Mouse (Mus musculus): ENCODE results near the gene Gabrr3.

- TF ChIP-seq CTCF (IDR thresholded peaks at IDR 0.05) (no peak), EP300 (IDR thresholded peaks at IDR 0.05) (no peak)
Observed at GRCm38 (mm10) chr16:59433181-59433580, 26.0 kb downstream of the Gabrr3 start.

All from lung, postnatal 0 days (tissue).